In genomic region chr16:36455342-36455802, GRCm38 (mm10) we compare ENCODE assay signal across 1 mouse cellular context.
TF ChIP-seq lines count a peak whose summit lies in the region.

Gene Stfa3 (minus strand): TSS chr16:36455392.

TF ChIP-seq in CH12.LX, 34 proteins besides CTCF, POLR2A, EP300 and RAD21 (continued from another document):
- TF ChIP-seq USF2 (conservative IDR thresholded peaks at IDR 0.05; ENCODE audit: low read depth, low read length), result no peak
- TF ChIP-seq CHD2 (IDR thresholded peaks at IDR 0.05; ENCODE audit: low read length), result no peak
- no peak for TF ChIP-seq SMC3 (IDR thresholded peaks at IDR 0.05; ENCODE audit: low read depth, low read length)
- no peak for TF ChIP-seq MEF2A (IDR thresholded peaks at IDR 0.05; ENCODE audit: borderline replicate concordance, low read depth, low read length)
- TF ChIP-seq MXI1 (IDR thresholded peaks at IDR 0.05; ENCODE audit: low read depth, low read length), result no peak
- TF ChIP-seq PAX5 (IDR thresholded peaks at IDR 0.05; ENCODE audit: low read length), result no peak
- TF ChIP-seq MAFK (IDR thresholded peaks at IDR 0.05; ENCODE audit: insufficient replicate concordance, low read length), result no peak
- TF ChIP-seq GABPA (IDR thresholded peaks at IDR 0.05; ENCODE audit: insufficient replicate concordance, low read depth, low read length), result no peak
- TF ChIP-seq MAX (IDR thresholded peaks at IDR 0.05; ENCODE audit: low read length), result no peak
- TF ChIP-seq ZKSCAN1 (IDR thresholded peaks at IDR 0.05; ENCODE audit: borderline replicate concordance, low read depth, low read length), result no peak
- no peak for TF ChIP-seq ZNF384 (IDR thresholded peaks at IDR 0.05; ENCODE audit: low read depth, low read length)
- no peak for TF ChIP-seq HCFC1 (IDR thresholded peaks at IDR 0.05; ENCODE audit: low read depth, low read length)
- TF ChIP-seq BHLHE40 (IDR thresholded peaks at IDR 0.05; ENCODE audit: low read depth, low read length), result no peak
- TF ChIP-seq UBTF (IDR thresholded peaks at IDR 0.05; ENCODE audit: low read depth, low read length), result no peak
- TF ChIP-seq ELF1 (IDR thresholded peaks at IDR 0.05; ENCODE audit: low read depth, low read length), result no peak
- TF ChIP-seq E2F4 (IDR thresholded peaks at IDR 0.05; ENCODE audit: insufficient replicate concordance, low read depth, low read length), result no peak
- no peak for TF ChIP-seq JUND (conservative IDR thresholded peaks at IDR 0.05; ENCODE audit: low read depth, low read length)
